Mouse (Mus musculus) embryonic facial prominence, embryonic 11.5 days (tissue): ENCODE measurements around the gene Vangl1. TPM values are rescaled to one million over a fixed set of nuclear protein-coding genes. Genes with fewer than 3 reads are reported as not detected.

Experiments
- ATAC-seq: fragments of 200-750 bp; cut with Nextera tagmentation; replicated peaks from 2 replicates; pipeline ENCODE4 v1.8.0; 2017; ENCODE audit warnings: low read depth; ENCODE audit not compliant: insufficient number of reproducible peaks, low FRiP score, low TSS enrichment
- DNase-seq: peaks from one replicate; pipeline ENCODE4 v3.0.0-alpha.2; 2015; ENCODE audit warnings: low spot score
- H3K27ac ChIP-seq: fragments of 300-500 bp; sonication (generic); replicated peaks from 2 replicates; pipeline ENCODE4 v1.5.1; 2014; ENCODE audit warnings: mild to moderate bottlenecking, low read depth, low read length, control low read depth
- H3K27me3 ChIP-seq: fragments of 300-500 bp; sonication (generic); 2 replicates; pipeline ENCODE4 v1.6.1; 2014; ENCODE audit warnings: mild to moderate bottlenecking, low read length, moderate library complexity, mixed read lengths; ENCODE audit not compliant: control insufficient read depth, insufficient read depth
- H3K36me3 ChIP-seq: fragments of 300-500 bp; sonication (generic); replicated peaks from 2 replicates; pipeline ENCODE4 v1.6.1; 2014; ENCODE audit warnings: low read depth, mild to moderate bottlenecking, low read length, moderate library complexity, mixed read lengths; ENCODE audit not compliant: control insufficient read depth, insufficient read depth
- H3K4me1 ChIP-seq: fragments of 300-500 bp; sonication (generic); 2 replicates; pipeline ENCODE4 v1.6.1; 2014; ENCODE audit warnings: low read length, mixed read lengths; ENCODE audit not compliant: control insufficient read depth, insufficient read depth
- H3K4me2 ChIP-seq: fragments of 300-500 bp; sonication (generic); 2 replicates; pipeline ENCODE4 v1.6.1; 2014; ENCODE audit warnings: low read depth, mild to moderate bottlenecking, control low read depth, low read length, moderate library complexity
- H3K4me3 ChIP-seq: fragments of 300-500 bp; sonication (generic); 2 replicates; pipeline ENCODE4 v1.5.1; 2014; ENCODE audit warnings: low read depth, low read length, control low read depth
- H3K9ac ChIP-seq: fragments of 300-500 bp; sonication (generic); replicated peaks from 2 replicates; pipeline ENCODE4 v1.6.1; 2014; ENCODE audit warnings: mild to moderate bottlenecking, control low read depth, low read length
- H3K9me3 ChIP-seq: fragments of 300-500 bp; sonication (generic); replicated peaks from 2 replicates; pipeline ENCODE4 v1.6.1; 2016; ENCODE audit warnings: mild to moderate bottlenecking, low read length, inconsistent platforms, mixed read lengths; ENCODE audit not compliant: control insufficient read depth
- WGBS: fragments of 180-500 bp; shearing (Covaris S2); extraction: QIAGEN DNeasy Blood & Tissue Kit; methylation state at CpG from one replicate; pipeline ENCODE4 v1.1.7; 2014; 5-methylcytosine and 5-hydroxymethylcytosine counted together
- polyA plus RNA-seq: library from polyadenylated mRNA; unstranded; fragments of >200 nt; fragmentation: Nextera tagmentation; extraction: Ambion mirVana; gene quantifications from 2 replicates; pipeline ENCODE4 v1.2.1, GENCODE M21; 2014

Gene Vangl1
- polyA plus RNA-seq, 1 experiment from 2014 or later, result 12.8 TPM

- H3K4me2 ChIP-seq, result no peak overlapping the region
- no peak overlapping the region for H3K9ac ChIP-seq
- WGBS, result 85% methylated on average over 9 of the region's 9 CpGs
- H3K36me3 ChIP-seq, result no peaks in the 10 kb centered on the region
- no peak overlapping the region for H3K4me3 ChIP-seq
- H3K27me3 ChIP-seq, result no peaks in the 10 kb centered on the region
- DNase-seq (no peak), ATAC-seq (no peak)
- no peaks in the 10 kb centered on the region for H3K9me3 ChIP-seq
- no peak overlapping the region for H3K27ac ChIP-seq
- H3K4me1 ChIP-seq, result no peaks in the 10 kb centered on the region
Observed at GRCm38 (mm10) chr3:102231418-102232134, 27.1 kb upstream of the Vangl1 start.

GRCm38 (mm10) chr3:102222756-102223155 is 18.3 kb upstream of the Vangl1 start:
- no peaks in the 10 kb centered on the region for H3K4me1 ChIP-seq
- H3K36me3 ChIP-seq, result no peaks in the 10 kb centered on the region
- no peak overlapping the region for H3K9ac ChIP-seq
- ATAC-seq (no peak), DNase-seq (no peak)
- WGBS, result 84% methylated on average over 8 of the region's 8 CpGs
- H3K27ac ChIP-seq, result no peak overlapping the region
- H3K4me2 ChIP-seq, result no peak overlapping the region
- H3K4me3 ChIP-seq, result no peak overlapping the region
- H3K27me3 ChIP-seq, result no peaks in the 10 kb centered on the region
- H3K9me3 ChIP-seq, result no peaks in the 10 kb centered on the region

- H3K4me3 ChIP-seq, result no peak overlapping the region
- no peak overlapping the region for H3K4me2 ChIP-seq
- no peaks in the 10 kb centered on the region for H3K27me3 ChIP-seq
- H3K36me3 ChIP-seq, result no peaks in the 10 kb centered on the region
- WGBS, result 80% methylated on average over 2 of the region's 2 CpGs
- no peaks in the 10 kb centered on the region for H3K9me3 ChIP-seq
- H3K4me1 ChIP-seq, result no peaks in the 10 kb centered on the region
- DNase-seq, result no peak
- ATAC-seq, result no peak
- no peak overlapping the region for H3K27ac ChIP-seq
- H3K9ac ChIP-seq, result no peak overlapping the region
Observed at GRCm38 (mm10) chr3:102218301-102218700, 13.8 kb upstream of the Vangl1 start.

GRCm38 (mm10) chr3:102214736-102215135 is 10.2 kb upstream of the Vangl1 start:
- Histone ChIP-seq H3K4me3 (no peak overlapping the region), H3K9me3 (no peaks in the 10 kb centered on the region), H3K4me2 (no peak overlapping the region), H3K27ac (no peak overlapping the region), H3K27me3 (no peaks in the 10 kb centered on the region), H3K36me3 (no peaks in the 10 kb centered on the region), H3K4me1 (no peaks in the 10 kb centered on the region), H3K9ac (no peak overlapping the region)
- DNase-seq (no peak), ATAC-seq (no peak)
- 87% methylated on average over 4 of the region's 4 CpGs for WGBS

GRCm38 (mm10) chr3:102214299-102214698 is 9.8 kb upstream of the Vangl1 start:
- H3K9me3 ChIP-seq, result no peaks in the 10 kb centered on the region
- ATAC-seq, result no peak
- no peak overlapping the region for H3K4me3 ChIP-seq
- no peaks in the 10 kb centered on the region for H3K36me3 ChIP-seq
- no peaks in the 10 kb centered on the region for H3K4me1 ChIP-seq
- no peaks in the 10 kb centered on the region for H3K27me3 ChIP-seq
- H3K4me2 ChIP-seq, result no peak overlapping the region
- 76% methylated on average over 4 of the region's 4 CpGs for WGBS
- H3K27ac ChIP-seq, result no peak overlapping the region
- DNase-seq, result no peak
- H3K9ac ChIP-seq, result no peak overlapping the region

GRCm38 (mm10) chr3:102212896-102213295 is 8.4 kb upstream of the Vangl1 start:
- DNase-seq (no peak), ATAC-seq (no peak)
- Histone ChIP-seq H3K4me3 (no peak overlapping the region), H3K27me3 (no peaks in the 10 kb centered on the region), H3K4me2 (no peak overlapping the region), H3K9me3 (no peaks in the 10 kb centered on the region), H3K9ac (no peak overlapping the region), H3K36me3 (no peaks in the 10 kb centered on the region), H3K27ac (no peak overlapping the region), H3K4me1 (no peaks in the 10 kb centered on the region)
- WGBS, result 70% methylated on average over 6 of the region's 6 CpGs

- DNase-seq (no peak), ATAC-seq (no peak)
- 89% methylated on average over 15 of the region's 15 CpGs for WGBS
Observed at GRCm38 (mm10) chr3:102212336-102212735, 7.8 kb upstream of the Vangl1 start.

GRCm38 (mm10) chr3:102211340-102211739 is 6.8 kb upstream of the Vangl1 start:
- no peak for ATAC-seq

More at GRCm38 (mm10) chr3:102212336-102212735, 7.8 kb upstream of the Vangl1 start:
- Histone ChIP-seq H3K36me3 (no peaks in the 10 kb centered on the region), H3K4me2 (no peak overlapping the region), H3K9ac (no peak overlapping the region), H3K27me3 (no peaks in the 10 kb centered on the region), H3K4me1 (no peaks in the 10 kb centered on the region), H3K9me3 (no peaks in the 10 kb centered on the region), H3K27ac (no peak overlapping the region), H3K4me3 (no peak overlapping the region)

More at GRCm38 (mm10) chr3:102211340-102211739, 6.8 kb upstream of the Vangl1 start:
- Histone ChIP-seq H3K36me3 (no peaks in the 10 kb centered on the region), H3K9ac (no peak overlapping the region), H3K4me2 (no peak overlapping the region), H3K27ac (no peak overlapping the region), H3K4me1 (no peaks in the 10 kb centered on the region), H3K27me3 (no peaks in the 10 kb centered on the region), H3K9me3 (no peaks in the 10 kb centered on the region), H3K4me3 (no peak overlapping the region)
- 84% methylated on average over 2 of the region's 2 CpGs for WGBS
- DNase-seq, result no peak
